Mouse (Mus musculus) forebrain, embryonic 11.5 days (tissue): ENCODE measurements around the gene Smyd3. TPM values are rescaled to one million over a fixed set of nuclear protein-coding genes. Genes with fewer than 3 reads are reported as not detected.

Experiments
- ATAC-seq: fragments of 200-750 bp; cut with Nextera tagmentation; replicated peaks from 2 replicates; pipeline ENCODE4 v1.8.0; 2017; ENCODE audit warnings: moderate TSS enrichment; ENCODE audit not compliant: low FRiP score
- DNase-seq: peaks from one replicate; pipeline ENCODE4 v3.0.0-alpha.2; 2017; ENCODE audit warnings: low spot score
- H3K27ac ChIP-seq: fragments of 300-500 bp; sonication (generic); 2 replicates; pipeline ENCODE4 v1.5.1; 2014; ENCODE audit warnings: low read depth, low read length
- H3K27me3 ChIP-seq: fragments of 300-500 bp; sonication (generic); 2 replicates; pipeline ENCODE4 v1.6.1; 2014; ENCODE audit warnings: mild to moderate bottlenecking, low read length, mixed read lengths; ENCODE audit not compliant: control insufficient read depth, insufficient read depth
- H3K36me3 ChIP-seq: fragments of 300-500 bp; sonication (generic); 2 replicates; pipeline ENCODE4 v1.6.1; 2014; ENCODE audit warnings: mild to moderate bottlenecking, low read length, moderate library complexity, mixed read lengths; ENCODE audit not compliant: control insufficient read depth, insufficient read depth
- H3K4me1 ChIP-seq: fragments of 300-500 bp; sonication (generic); replicated peaks from 2 replicates; pipeline ENCODE4 v1.6.1; 2014; ENCODE audit warnings: low read length, mixed read lengths; ENCODE audit not compliant: control insufficient read depth, insufficient read depth
- H3K4me2 ChIP-seq: fragments of 300-500 bp; sonication (generic); 2 replicates; pipeline ENCODE4 v1.6.1; 2014; ENCODE audit warnings: low read depth, mild to moderate bottlenecking, low read length, moderate library complexity, mixed read lengths; ENCODE audit not compliant: severe bottlenecking
- H3K4me3 ChIP-seq: fragments of 300-500 bp; sonication (generic); 2 replicates; pipeline ENCODE4 v1.5.1; 2014; ENCODE audit warnings: low read depth, low read length
- H3K9ac ChIP-seq: fragments of 300-500 bp; sonication (generic); 2 replicates; pipeline ENCODE4 v1.6.1; 2014; ENCODE audit warnings: low read length
- H3K9me3 ChIP-seq: fragments of 300-500 bp; sonication (generic); 2 replicates; pipeline ENCODE4 v1.6.1; 2016; ENCODE audit warnings: low read length, mixed read lengths; ENCODE audit not compliant: control insufficient read depth
- WGBS: fragments of 180-500 bp; shearing (Covaris S2); extraction: QIAGEN DNeasy Blood & Tissue Kit; methylation state at CpG from one replicate; pipeline ENCODE4 v1.1.7; 2014; 5-methylcytosine and 5-hydroxymethylcytosine counted together
- polyA plus RNA-seq: library from polyadenylated mRNA; unstranded; fragments of >200 nt; fragmentation: Nextera tagmentation; extraction: Ambion mirVana; gene quantifications from 2 replicates; pipeline ENCODE4 v1.2.1, GENCODE M21; 2014

Smyd3 gene
- polyA plus RNA-seq, 1 experiment from 2014 or later: 14.1 TPM

- ATAC-seq (no peak), DNase-seq (peak; percentile 22)
- Histone ChIP-seq H3K36me3 (no peaks in the 10 kb centered on the region), H3K4me2 (no peak overlapping the region), H3K4me1 (no peaks in the 10 kb centered on the region), H3K9ac (no peak overlapping the region), H3K27ac (no peak overlapping the region), H3K27me3 (no peaks in the 10 kb centered on the region), H3K9me3 (no peaks in the 10 kb centered on the region), H3K4me3 (no peak overlapping the region)
- WGBS: 93% methylated on average over 6 of the region's 6 CpGs
Measured at GRCm38 (mm10) chr1:179052545-179053180, 465.2 kb downstream of the Smyd3 start.

GRCm38 (mm10) chr1:179047931-179048596 is 469.8 kb downstream of the Smyd3 start:
- Histone ChIP-seq H3K27ac (no peak overlapping the region), H3K9ac (no peak overlapping the region), H3K4me1 (0 out of 2 replicates have a peak, but pooled peaks cover 2% of the 10 kb centered on the region), H3K4me2 (no peak overlapping the region), H3K4me3 (no peak overlapping the region), H3K9me3 (no peaks in the 10 kb centered on the region), H3K36me3 (no peaks in the 10 kb centered on the region), H3K27me3 (no peaks in the 10 kb centered on the region; the same call in 1 of the 2 replicates)
- ATAC-seq: no peak
- WGBS: 95% methylated on average over 13 of the region's 13 CpGs
- DNase-seq: peak; percentile 27

GRCm38 (mm10) chr1:179045856-179046714 is 471.8 kb downstream of the Smyd3 start:
- H3K9me3 ChIP-seq: no peaks in the 10 kb centered on the region
- no peaks in the 10 kb centered on the region for H3K36me3 ChIP-seq
- DNase-seq (peak; percentile 30), ATAC-seq (no peak)
- H3K9ac ChIP-seq: no peak overlapping the region
- 0 out of 2 replicates have a peak, but pooled peaks cover 2% of the 10 kb centered on the region for H3K4me1 ChIP-seq
- H3K27me3 ChIP-seq: peaks cover 3% of the 10 kb centered on the region; the same call in 1 of the 2 replicates
- H3K4me3 ChIP-seq: no peak overlapping the region
- 84% methylated on average over 17 of the region's 17 CpGs for WGBS
- H3K27ac ChIP-seq: no peak overlapping the region
- H3K4me2 ChIP-seq: no peak overlapping the region

GRCm38 (mm10) chr1:179044165-179044564 is 473.7 kb downstream of the Smyd3 start:
- ATAC-seq: no peak
- H3K9me3 ChIP-seq: no peaks in the 10 kb centered on the region
- no peak overlapping the region for H3K27ac ChIP-seq
- H3K36me3 ChIP-seq: no peaks in the 10 kb centered on the region
- DNase-seq: no peak
- H3K27me3 ChIP-seq: peaks cover 3% of the 10 kb centered on the region; the same call in 1 of the 2 replicates
- H3K4me2 ChIP-seq: no peak overlapping the region
- WGBS: 85% methylated on average over 5 of the region's 5 CpGs
- H3K9ac ChIP-seq: no peak overlapping the region
- H3K4me3 ChIP-seq: no peak overlapping the region
- 0 out of 2 replicates have a peak, but pooled peaks cover 2% of the 10 kb centered on the region for H3K4me1 ChIP-seq

- ATAC-seq (0 out of 2 replicates have a peak, but pooled peaks have one; percentile 36), DNase-seq (peak; percentile 53)
- Histone ChIP-seq H3K27ac (no peak overlapping the region), H3K9me3 (no peaks in the 10 kb centered on the region), H3K4me1 (0 out of 2 replicates have a peak, but pooled peaks cover 2% of the 10 kb centered on the region), H3K4me2 (no peak overlapping the region), H3K27me3 (peaks cover 3% of the 10 kb centered on the region; the same call in 1 of the 2 replicates), H3K36me3 (no peaks in the 10 kb centered on the region), H3K4me3 (no peak overlapping the region), H3K9ac (no peak overlapping the region)
- 70% methylated on average over 12 of the region's 12 CpGs for WGBS
Measured at GRCm38 (mm10) chr1:179043644-179044043, 474.2 kb downstream of the Smyd3 start.

GRCm38 (mm10) chr1:179041905-179042337 is 475.9 kb downstream of the Smyd3 start:
- no peak overlapping the region for H3K27ac ChIP-seq
- no peak overlapping the region for H3K4me3 ChIP-seq
- whole genome bisulfite sequencing: 86% methylated on average over 8 of the region's 8 CpGs
- 0 out of 2 replicates have a peak, but pooled peaks cover 2% of the 10 kb centered on the region for H3K4me1 ChIP-seq
- ATAC-seq (no peak), DNase-seq (peak; percentile 36)
- H3K36me3 ChIP-seq: no peaks in the 10 kb centered on the region
- H3K9me3 ChIP-seq: no peaks in the 10 kb centered on the region
- no peak overlapping the region for H3K9ac ChIP-seq
- no peak overlapping the region for H3K4me2 ChIP-seq
- peaks cover 3% of the 10 kb centered on the region; the same call in 1 of the 2 replicates for H3K27me3 ChIP-seq

- peak; percentile 4 for DNase-seq
- Histone ChIP-seq H3K27ac (no peak overlapping the region), H3K4me3 (no peak overlapping the region), H3K4me1 (0 out of 2 replicates have a peak, but pooled peaks cover 2% of the 10 kb centered on the region), H3K9ac (no peak overlapping the region), H3K36me3 (no peaks in the 10 kb centered on the region), H3K27me3 (peaks cover 3% of the 10 kb centered on the region; the same call in 1 of the 2 replicates), H3K4me2 (no peak overlapping the region), H3K9me3 (no peaks in the 10 kb centered on the region)
- ATAC-seq: no peak
- 88% methylated on average over 14 of the region's 14 CpGs for WGBS
Measured at GRCm38 (mm10) chr1:179041231-179041904, 476.5 kb downstream of the Smyd3 start.

- Histone ChIP-seq H3K4me3 (no peak overlapping the region), H3K4me2 (no peak overlapping the region), H3K9me3 (no peaks in the 10 kb centered on the region), H3K27ac (no peak overlapping the region), H3K36me3 (no peaks in the 10 kb centered on the region), H3K27me3 (peaks cover 3% of the 10 kb centered on the region; the same call in 1 of the 2 replicates), H3K4me1 (no peaks in the 10 kb centered on the region; the same call in 1 of the 2 replicates), H3K9ac (no peak overlapping the region)
- no peak for ATAC-seq
- WGBS: 97% methylated on average over 4 of the region's 4 CpGs
- no peak for DNase-seq
Measured at GRCm38 (mm10) chr1:179038801-179039200, 479.0 kb downstream of the Smyd3 start.
